Comparison of ENCODE assay signal across 8 mouse cellular contexts in genomic region chr11:69100639-69101360, GRCm38 (mm10). TPM values are rescaled to one million over a fixed set of nuclear protein-coding genes. Genes with fewer than 3 reads are reported as not detected.
A peak's percentile ranks its signal among the peaks of the same experiment; 100 is the strongest.
DNase-seq lines count a peak whose midpoint lies in the region; ATAC-seq and TF ChIP-seq lines count a peak whose summit lies in the region.

No protein-coding gene starts in this region.

- no peak for DNase-seq in kidney, postnatal 36 days
- no peak for DNase-seq in ES-E14 (ENCODE audit: low read depth, low spot score)
- DNase-seq in adrenal gland, postnatal 36 days = no peak

- WGBS in kidney, embryonic 15.5 days = 91% methylated on average over 20 of the region's 20 CpGs
- 89% methylated on average over 20 of the region's 20 CpGs for WGBS in embryonic facial prominence, embryonic 15.5 days
- 90% methylated on average over 20 of the region's 20 CpGs for WGBS in intestine, postnatal 0 days
- 87% methylated on average over 20 of the region's 20 CpGs for WGBS in small intestine, adult 2 months

- H3K27ac ChIP-seq in kidney, embryonic 15.5 days = peak overlapping the region; percentile 95; the same call in 1 of the 2 replicates
- H3K27ac ChIP-seq in ES-E14 (ENCODE audit: insufficient read depth, low read depth, low read length, poor library complexity, severe bottlenecking) = no peak overlapping the region
- peak overlapping the region; percentile 97 for H3K27ac ChIP-seq in embryonic facial prominence, embryonic 15.5 days (replicated peaks)
- H3K27ac ChIP-seq in intestine, postnatal 0 days (ENCODE audit: low read depth, low read length) = no peak overlapping the region
- peak overlapping the region; percentile 77; the same call in 1 of the 2 replicates for H3K27ac ChIP-seq in small intestine, adult 2 months (ENCODE audit: insufficient read depth, low read depth, low read length)

- H3K4me2 ChIP-seq in kidney, embryonic 15.5 days = peak overlapping the region; percentile 96
- H3K4me2 ChIP-seq in embryonic facial prominence, embryonic 15.5 days (replicated peaks) = peak overlapping the region; percentile 68
- H3K4me2 ChIP-seq in intestine, postnatal 0 days (replicated peaks; ENCODE audit: low read depth) = peak overlapping the region; percentile 85

- peaks cover 52% of the 10 kb centered on the region for H3K36me3 ChIP-seq in kidney, embryonic 15.5 days
- peaks cover 50% of the 10 kb centered on the region for H3K36me3 ChIP-seq in ES-E14 (ENCODE audit: control insufficient read depth, insufficient read depth, low read length, poor library complexity, severe bottlenecking)
- H3K36me3 ChIP-seq in embryonic facial prominence, embryonic 15.5 days = peaks cover 54% of the 10 kb centered on the region
- peaks cover 57% of the 10 kb centered on the region for H3K36me3 ChIP-seq in intestine, postnatal 0 days (ENCODE audit: control insufficient read depth, insufficient read depth)
- peaks cover 53% of the 10 kb centered on the region for H3K36me3 ChIP-seq in small intestine, adult 2 months (ENCODE audit: control insufficient read depth, insufficient read depth, low read length)

- ATAC-seq in kidney, embryonic 15.5 days (replicated peaks; ENCODE audit: low FRiP score) = no peak
- ATAC-seq in embryonic facial prominence, embryonic 15.5 days (ENCODE audit: insufficient number of reproducible peaks, low FRiP score, low TSS enrichment, low read depth) = no peak
- ATAC-seq in intestine, postnatal 0 days = no peak
- ATAC-seq in activated CD4-positive, CD25-positive, alpha-beta regulatory T cell, adult 4 months = no peak

- in situ Hi-C loops in ES-E14 (cut with MboI; ENCODE audit: low sequenced_read_pairs in 2 of 2, unreplicated experiment in 2 of 2) = no loop called here

- H3K9me3 ChIP-seq in kidney, embryonic 15.5 days (replicated peaks) = no peaks in the 10 kb centered on the region
- H3K9me3 ChIP-seq in ES-E14 (ENCODE audit: control insufficient read depth, insufficient read depth, low read depth, low read length) = no peaks in the 10 kb centered on the region
- H3K9me3 ChIP-seq in embryonic facial prominence, embryonic 15.5 days (replicated peaks) = no peaks in the 10 kb centered on the region
- H3K9me3 ChIP-seq in intestine, postnatal 0 days (ENCODE audit: control insufficient read depth) = no peaks in the 10 kb centered on the region

- no peak for TF ChIP-seq CTCF in intestine, postnatal 0 days (IDR thresholded peaks at IDR 0.05; ENCODE audit: low read depth)
- no peak for TF ChIP-seq CTCF in small intestine, adult 2 months (IDR thresholded peaks at IDR 0.05; ENCODE audit: extremely low read depth, insufficient read length, insufficient replicate concordance, low read depth, low read length)

- peaks cover 52% of the 10 kb centered on the region for H3K4me1 ChIP-seq in kidney, embryonic 15.5 days
- H3K4me1 ChIP-seq in ES-E14 (ENCODE audit: control insufficient read depth in 2 of 2, insufficient read depth in 2 of 2, low read length in 2 of 2, poor library complexity in 1 of 2) = peaks cover 10 to 16% of the 10 kb centered on the region in 2 experiments; a peak in 3 of 4 replicates
- H3K4me1 ChIP-seq in embryonic facial prominence, embryonic 15.5 days = peaks cover 34% of the 10 kb centered on the region
- peaks cover 9% of the 10 kb centered on the region; the same call in 1 of the 2 replicates for H3K4me1 ChIP-seq in intestine, postnatal 0 days (replicated peaks; ENCODE audit: control insufficient read depth, insufficient read depth, low read length)
- peaks cover 26% of the 10 kb centered on the region; the same call in 1 of the 2 replicates for H3K4me1 ChIP-seq in small intestine, adult 2 months (ENCODE audit: control insufficient read depth, insufficient read depth, insufficient read length, low read length)

- H3K27me3 ChIP-seq in kidney, embryonic 15.5 days = no peaks in the 10 kb centered on the region
- H3K27me3 ChIP-seq in embryonic facial prominence, embryonic 15.5 days = no peaks in the 10 kb centered on the region
- H3K27me3 ChIP-seq in intestine, postnatal 0 days (replicated peaks; ENCODE audit: control insufficient read depth, insufficient read depth, low read length) = no peaks in the 10 kb centered on the region
- no peaks in the 10 kb centered on the region for H3K27me3 ChIP-seq in small intestine, adult 2 months (ENCODE audit: control insufficient read depth, insufficient read depth, low read length)

- no peak for TF ChIP-seq POLR2A in small intestine, adult 2 months (IDR thresholded peaks at IDR 0.05; ENCODE audit: low read depth, low read length)

- H3K4me3 ChIP-seq in kidney, embryonic 15.5 days (replicated peaks) = peak overlapping the region; percentile 61
- H3K4me3 ChIP-seq in ES-E14 (ENCODE audit: insufficient read depth in 1 of 2, low read depth in 1 of 2, low read length in 2 of 2, poor library complexity in 1 of 2, severe bottlenecking in 1 of 2) = no peak overlapping the region
- H3K4me3 ChIP-seq in embryonic facial prominence, embryonic 15.5 days (replicated peaks) = peak overlapping the region; percentile 60; the same call in 1 of the 2 replicates
- no peak overlapping the region for H3K4me3 ChIP-seq in intestine, postnatal 0 days (ENCODE audit: low read depth, low read length)
- H3K4me3 ChIP-seq in small intestine, adult 2 months (ENCODE audit: low read depth, low read length) = no peak overlapping the region

- peak overlapping the region; percentile 66; the same call in 1 of the 2 replicates for H3K9ac ChIP-seq in kidney, embryonic 15.5 days
- peak overlapping the region; percentile 13; the same call in 1 of the 2 replicates for H3K9ac ChIP-seq in ES-E14 (ENCODE audit: insufficient read depth, low read depth, low read length, poor library complexity, severe bottlenecking)
- peak overlapping the region; percentile 7 for H3K9ac ChIP-seq in embryonic facial prominence, embryonic 15.5 days
- no peak overlapping the region for H3K9ac ChIP-seq in intestine, postnatal 0 days (ENCODE audit: low read depth, low read length)

TF ChIP-seq in ES-E14, 5 proteins besides CTCF, POLR2A, EP300 and RAD21:
- TF ChIP-seq CHD2 (IDR thresholded peaks at IDR 0.05; ENCODE audit: low read depth, low read length) = no peak

RNA-seq across cellular contexts. Expression of gene Per1, which starts 5.8 kb away (rescaled TPM):
- polyA plus RNA-seq in kidney, embryonic 15.5 days (2015; fragmentation: Nextera tagmentation; extraction: Ambion mirVana) = 12.1 and 13.7 TPM in 2 replicates
- 6.0 and 8.6 TPM in 2 replicates for total RNA-seq in ES-E14 (2012; rRNA removed)
- 29.6 and 34.4 TPM in 2 replicates for polyA plus RNA-seq in embryonic facial prominence, embryonic 15.5 days (2015; fragmentation: Nextera tagmentation; extraction: Ambion mirVana)
- 7.2 and 11.3 TPM in 2 replicates for polyA plus RNA-seq in intestine, postnatal 0 days (2015; fragmentation: Nextera tagmentation; extraction: Ambion mirVana)
- 5.4 and 13.9 TPM in 2 replicates for polyA plus RNA-seq in small intestine, adult 2 months (2012; rRNA removed)
- 1 to 10 TPM; 4.5 to 6.7 TPM for polyA plus RNA-seq in activated CD4-positive, CD25-positive, alpha-beta regulatory T cell, adult 4 months (2017; shearing (Covaris generic))
- total RNA-seq in adrenal gland, postnatal 36 days (2021) = 100 to 1,000 TPM; 112 to 153 TPM

RNA-seq across cellular contexts. Expression of gene Vamp2, which starts 12.5 kb away (rescaled TPM):
- polyA plus RNA-seq in kidney, embryonic 15.5 days (2015; fragmentation: Nextera tagmentation; extraction: Ambion mirVana) = 83.5 and 101 TPM in 2 replicates
- total RNA-seq in ES-E14 (2012; rRNA removed) = 7.1 and 9.0 TPM in 2 replicates
- polyA plus RNA-seq in embryonic facial prominence, embryonic 15.5 days (2015; fragmentation: Nextera tagmentation; extraction: Ambion mirVana) = 111 and 149 TPM in 2 replicates
- 45.3 and 50.3 TPM in 2 replicates for polyA plus RNA-seq in intestine, postnatal 0 days (2015; fragmentation: Nextera tagmentation; extraction: Ambion mirVana)
- polyA plus RNA-seq in small intestine, adult 2 months (2012; rRNA removed) = 33.5 and 84.4 TPM in 2 replicates
- 10 to 100 TPM; 27.6 to 27.9 TPM for polyA plus RNA-seq in activated CD4-positive, CD25-positive, alpha-beta regulatory T cell, adult 4 months (2017; shearing (Covaris generic))
- 100 to 1,000 TPM; 116 to 130 TPM for total RNA-seq in adrenal gland, postnatal 36 days (2021)

RNA-seq across cellular contexts. Expression of gene Hes7, which starts 19.4 kb away (rescaled TPM):
- 0.42 and 0.46 TPM in 2 replicates for polyA plus RNA-seq in kidney, embryonic 15.5 days (2015; fragmentation: Nextera tagmentation; extraction: Ambion mirVana)
- not detected in 2 replicates for total RNA-seq in ES-E14 (2012; rRNA removed)
- polyA plus RNA-seq in embryonic facial prominence, embryonic 15.5 days (2015; fragmentation: Nextera tagmentation; extraction: Ambion mirVana) = 0.55 and 0.64 TPM in 2 replicates
- polyA plus RNA-seq in intestine, postnatal 0 days (2015; fragmentation: Nextera tagmentation; extraction: Ambion mirVana) = 0.21 and 0.37 TPM in 2 replicates
- 1.1 and 1.7 TPM in 2 replicates for polyA plus RNA-seq in small intestine, adult 2 months (2012; rRNA removed)
- not detected for polyA plus RNA-seq in activated CD4-positive, CD25-positive, alpha-beta regulatory T cell, adult 4 months (2017; shearing (Covaris generic))
- under 1 TPM; 0.17 to 0.26 TPM for total RNA-seq in adrenal gland, postnatal 36 days (2021)

RNA-seq across cellular contexts. Expression of gene 9130213A22Rik, which starts 21.6 kb away (rescaled TPM):
- 0.27 and 0.51 TPM in 2 replicates for polyA plus RNA-seq in kidney, embryonic 15.5 days (2015; fragmentation: Nextera tagmentation; extraction: Ambion mirVana)
- total RNA-seq in ES-E14 (2012; rRNA removed) = not detected in 2 replicates
- 0.35 and 0.51 TPM in 2 replicates for polyA plus RNA-seq in embryonic facial prominence, embryonic 15.5 days (2015; fragmentation: Nextera tagmentation; extraction: Ambion mirVana)
- polyA plus RNA-seq in intestine, postnatal 0 days (2015; fragmentation: Nextera tagmentation; extraction: Ambion mirVana) = 0.12 and 0.37 TPM in 2 replicates
- 0.29 and 0.38 TPM in 2 replicates for polyA plus RNA-seq in small intestine, adult 2 months (2012; rRNA removed)
- not detected for polyA plus RNA-seq in activated CD4-positive, CD25-positive, alpha-beta regulatory T cell, adult 4 months (2017; shearing (Covaris generic))
- total RNA-seq in adrenal gland, postnatal 36 days (2021) = under 1 TPM; 0.50 to 0.76 TPM

RNA-seq across cellular contexts. Expression of gene Aloxe3, which starts 24.9 kb away (rescaled TPM):
- 0.60 and 1.3 TPM in 2 replicates for polyA plus RNA-seq in kidney, embryonic 15.5 days (2015; fragmentation: Nextera tagmentation; extraction: Ambion mirVana)
- 0.49 and 1.4 TPM in 2 replicates for total RNA-seq in ES-E14 (2012; rRNA removed)
- polyA plus RNA-seq in embryonic facial prominence, embryonic 15.5 days (2015; fragmentation: Nextera tagmentation; extraction: Ambion mirVana) = 7.6 and 8.9 TPM in 2 replicates
- polyA plus RNA-seq in intestine, postnatal 0 days (2015; fragmentation: Nextera tagmentation; extraction: Ambion mirVana) = 0.31 and 0.82 TPM in 2 replicates
- polyA plus RNA-seq in small intestine, adult 2 months (2012; rRNA removed) = 0.13 and 1.2 TPM in 2 replicates
- under 1 TPM in 1 of 2 experiments, not detected in 1; 0.09 TPM for polyA plus RNA-seq in activated CD4-positive, CD25-positive, alpha-beta regulatory T cell, adult 4 months (2017; shearing (Covaris generic))
- total RNA-seq in adrenal gland, postnatal 36 days (2021) = 1 to 10 TPM in 1 of 2 experiments, under 1 TPM in 1; 0.63 to 1.1 TPM

Comparison
In these comparisons a context has a peak if more than half of its experiments do, and no peak if none do; other contexts are left out.
1. H3K27ac ChIP-seq: peak in kidney, embryonic 15.5 days (single experiment), embryonic facial prominence, embryonic 15.5 days (single experiment) and small intestine, adult 2 months (single experiment); none in ES-E14 (single experiment) and intestine, postnatal 0 days (single experiment).
2. H3K4me3 ChIP-seq: peak in kidney, embryonic 15.5 days (single experiment) and embryonic facial prominence, embryonic 15.5 days (single experiment); none in ES-E14 (0 of 2), intestine, postnatal 0 days (single experiment) and small intestine, adult 2 months (single experiment).
3. Peak in every context shown above with its lines, with median percentiles within 50 percentile points of each other: H3K4me2 ChIP-seq.